Mouse (Mus musculus): ENCODE measurements around the gene Kcnip4. TPM values are rescaled to one million over a fixed set of nuclear protein-coding genes. Genes with fewer than 3 reads are reported as not detected.

Gene Kcnip4
- polyA plus RNA-seq, 1 experiment from 2014 or later, result 21.3 TPM

DNA sequence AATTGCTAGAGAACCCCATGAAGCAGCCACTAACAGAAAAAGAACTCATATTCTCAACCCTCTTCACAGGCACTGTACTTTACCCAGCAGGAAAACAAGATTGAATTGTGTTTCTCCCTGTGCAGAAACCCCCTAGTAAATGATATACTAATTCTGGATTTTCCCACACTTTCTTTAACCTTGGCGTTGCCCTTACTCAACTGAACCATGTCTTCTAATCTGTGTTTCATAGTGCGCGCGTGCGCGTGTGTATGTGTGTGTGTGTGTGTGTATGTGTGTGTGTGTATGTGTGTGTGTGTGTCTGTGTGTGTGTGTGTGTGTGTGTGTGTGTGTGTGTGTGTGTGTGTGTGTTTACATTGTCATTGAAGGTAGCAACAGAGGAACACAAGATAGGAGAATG is 283.0 kb downstream of the Kcnip4 start:
- no peak for ATAC-seq (ENCODE audit: low FRiP score)
- no peaks in the 10 kb centered on the region for H3K27me3 ChIP-seq (ENCODE audit: control insufficient read depth, insufficient read depth, low read length)
- H3K36me3 ChIP-seq (replicated peaks; ENCODE audit: control insufficient read depth, insufficient read depth), result no peaks in the 10 kb centered on the region
- DNase-seq (ENCODE audit: low spot score), result no peak
- no peaks in the 10 kb centered on the region for H3K4me1 ChIP-seq (replicated peaks; ENCODE audit: control insufficient read depth, insufficient read depth, low read length)
- whole genome bisulfite sequencing, result 96% methylated on average over 6 of the region's 6 CpGs
- H3K4me3 ChIP-seq (replicated peaks; ENCODE audit: low read length), result no peak overlapping the region
- H3K9ac ChIP-seq, result no peak overlapping the region
- no peak overlapping the region for H3K4me2 ChIP-seq (replicated peaks)
- no peaks in the 10 kb centered on the region for H3K9me3 ChIP-seq (ENCODE audit: control insufficient read depth, low read length)
- H3K27ac ChIP-seq, result no peak overlapping the region

DNA sequence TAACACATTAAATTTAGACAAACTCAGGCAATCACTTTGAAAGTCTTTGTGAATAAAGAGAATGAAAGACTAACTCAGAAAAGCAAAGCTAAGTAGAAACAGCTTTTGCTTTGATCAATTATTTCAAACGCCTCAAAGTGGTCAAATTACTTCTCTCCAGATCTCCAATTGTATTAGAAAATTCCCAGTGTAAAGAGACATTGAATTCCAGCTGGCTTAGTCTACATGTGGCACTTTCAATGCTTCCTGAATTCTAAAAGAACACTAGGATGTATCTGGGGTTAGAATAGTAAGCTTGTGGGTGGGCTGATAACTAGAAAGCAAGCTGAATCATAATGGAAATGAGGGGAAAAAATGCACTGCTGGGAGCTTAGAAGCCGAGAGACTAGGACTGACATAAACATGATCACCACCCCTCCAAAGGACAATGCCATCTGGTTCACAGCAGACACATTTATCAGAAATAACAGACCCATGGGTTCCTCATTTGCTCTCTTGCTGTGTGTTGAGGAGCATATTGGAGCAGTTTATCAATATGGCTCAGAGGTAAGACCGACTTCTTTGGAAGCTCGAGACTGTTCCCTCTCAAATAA is 323.4 kb downstream of the Kcnip4 start:
- no peaks in the 10 kb centered on the region for H3K36me3 ChIP-seq (replicated peaks; ENCODE audit: control insufficient read depth, insufficient read depth)
- H3K27ac ChIP-seq, result no peak overlapping the region
- H3K9me3 ChIP-seq (ENCODE audit: control insufficient read depth, low read length), result no peaks in the 10 kb centered on the region
- no peaks in the 10 kb centered on the region for H3K4me1 ChIP-seq (replicated peaks; ENCODE audit: control insufficient read depth, insufficient read depth, low read length)
- H3K9ac ChIP-seq, result no peak overlapping the region
- no peaks in the 10 kb centered on the region for H3K27me3 ChIP-seq (ENCODE audit: control insufficient read depth, insufficient read depth, low read length)
- H3K4me3 ChIP-seq (replicated peaks; ENCODE audit: low read length), result no peak overlapping the region
- 42% methylated on average over 4 of the region's 4 CpGs for WGBS
- ATAC-seq (ENCODE audit: low FRiP score), result no peak
- H3K4me2 ChIP-seq (replicated peaks), result no peak overlapping the region
- no peak for DNase-seq (ENCODE audit: low spot score)

DNA sequence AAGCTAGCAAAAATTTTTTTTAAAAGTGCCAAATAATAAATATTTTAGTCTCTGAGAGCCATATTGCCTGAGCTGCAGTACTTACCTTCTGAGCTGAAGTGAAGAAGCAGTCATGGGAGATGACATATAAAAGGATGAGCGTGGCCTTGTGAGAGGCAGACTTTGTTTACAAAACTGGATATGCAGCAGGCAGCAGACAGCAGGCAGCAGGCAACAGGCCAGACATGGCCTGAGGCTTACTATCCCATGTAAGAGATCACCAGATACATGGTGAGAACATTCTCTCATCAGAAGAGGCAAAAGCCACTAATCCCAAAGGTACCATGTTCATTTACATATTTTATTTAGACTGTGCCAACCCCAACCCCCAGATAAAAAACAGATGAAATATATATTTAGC is 336.5 kb downstream of the Kcnip4 start:
- DNase-seq (ENCODE audit: low spot score) (no peak), ATAC-seq (ENCODE audit: low FRiP score) (0 out of 2 replicates have a peak, but pooled peaks have one; percentile 51)
- Histone ChIP-seq H3K4me1 (replicated peaks; ENCODE audit: control insufficient read depth, insufficient read depth, low read length) (no peaks in the 10 kb centered on the region), H3K9me3 (ENCODE audit: control insufficient read depth, low read length) (no peaks in the 10 kb centered on the region), H3K4me3 (replicated peaks; ENCODE audit: low read length) (no peak overlapping the region), H3K36me3 (replicated peaks; ENCODE audit: control insufficient read depth, insufficient read depth) (no peaks in the 10 kb centered on the region), H3K27ac (no peak overlapping the region), H3K27me3 (ENCODE audit: control insufficient read depth, insufficient read depth, low read length) (no peaks in the 10 kb centered on the region), H3K9ac (no peak overlapping the region), H3K4me2 (replicated peaks) (no peak overlapping the region)
- 84% methylated on average over 1 of the region's 1 CpGs for WGBS

- Histone ChIP-seq H3K9me3 (ENCODE audit: control insufficient read depth, low read length) (no peaks in the 10 kb centered on the region), H3K36me3 (replicated peaks; ENCODE audit: control insufficient read depth, insufficient read depth) (no peaks in the 10 kb centered on the region), H3K4me2 (replicated peaks) (no peak overlapping the region), H3K27me3 (ENCODE audit: control insufficient read depth, insufficient read depth, low read length) (no peaks in the 10 kb centered on the region), H3K4me1 (replicated peaks; ENCODE audit: control insufficient read depth, insufficient read depth, low read length) (no peaks in the 10 kb centered on the region), H3K27ac (no peak overlapping the region), H3K9ac (no peak overlapping the region), H3K4me3 (replicated peaks; ENCODE audit: low read length) (no peak overlapping the region)
- DNase-seq (ENCODE audit: low spot score), result no peak
- WGBS, result 64% methylated on average over 2 of the region's 2 CpGs
- peak; percentile 66; the same call in 1 of the 2 replicates for ATAC-seq (ENCODE audit: low FRiP score)
These were observed 374.4 kb downstream of the Kcnip4 start for GRCm38 (mm10) chr5:49150116-49150811.

DNA sequence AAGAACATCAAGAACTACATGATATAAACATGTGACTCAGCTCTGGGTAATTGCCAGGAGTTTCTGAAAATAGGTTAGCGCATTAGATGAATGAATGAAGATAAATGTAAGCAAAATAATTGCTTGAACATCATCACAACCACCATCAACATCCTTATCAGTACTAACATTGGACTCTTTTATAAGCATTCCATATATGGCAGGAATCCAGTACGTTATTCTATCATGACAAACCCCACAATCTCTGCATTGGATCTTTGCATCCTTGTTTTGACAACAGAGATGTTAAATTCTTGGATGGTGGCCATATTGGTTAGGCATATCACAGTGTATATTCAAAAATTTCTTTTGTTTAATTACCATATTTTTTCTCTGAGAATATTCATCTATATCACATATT is 375.0 kb downstream of the Kcnip4 start:
- H3K9ac ChIP-seq, result no peak overlapping the region
- H3K9me3 ChIP-seq (ENCODE audit: control insufficient read depth, low read length), result no peaks in the 10 kb centered on the region
- H3K4me3 ChIP-seq (replicated peaks; ENCODE audit: low read length), result no peak overlapping the region
- H3K27me3 ChIP-seq (ENCODE audit: control insufficient read depth, insufficient read depth, low read length), result no peaks in the 10 kb centered on the region
- no peaks in the 10 kb centered on the region for H3K36me3 ChIP-seq (replicated peaks; ENCODE audit: control insufficient read depth, insufficient read depth)
- ATAC-seq (ENCODE audit: low FRiP score), result no peak
- H3K4me2 ChIP-seq (replicated peaks), result no peak overlapping the region
- WGBS, result 90% methylated on average over 2 of the region's 2 CpGs
- DNase-seq (ENCODE audit: low spot score), result no peak
- no peaks in the 10 kb centered on the region for H3K4me1 ChIP-seq (replicated peaks; ENCODE audit: control insufficient read depth, insufficient read depth, low read length)
- H3K27ac ChIP-seq, result no peak overlapping the region

DNA sequence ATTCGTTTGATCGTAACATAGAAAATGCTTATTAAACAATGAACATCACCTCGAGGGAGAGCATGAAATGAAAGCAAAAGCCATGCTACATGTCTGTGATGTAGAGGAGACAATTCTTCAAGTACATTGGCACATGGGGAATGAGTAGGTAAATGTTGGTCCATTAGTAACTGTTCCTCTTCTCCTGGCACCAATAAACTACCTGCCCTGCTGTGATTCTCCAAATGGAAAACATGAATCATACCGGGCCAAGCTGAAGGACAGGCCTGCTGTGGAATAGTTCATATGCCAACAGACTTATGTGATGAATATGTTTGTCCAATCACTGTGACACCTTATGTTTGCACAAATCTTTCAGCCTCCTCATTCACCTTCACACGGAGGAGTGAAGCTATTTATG is 429.3 kb downstream of the Kcnip4 start:
- H3K4me2 ChIP-seq (replicated peaks), result no peak overlapping the region
- H3K36me3 ChIP-seq (replicated peaks; ENCODE audit: control insufficient read depth, insufficient read depth), result no peaks in the 10 kb centered on the region
- no peak for ATAC-seq (ENCODE audit: low FRiP score)
- no peak overlapping the region for H3K9ac ChIP-seq
- no peak overlapping the region for H3K27ac ChIP-seq
- no peaks in the 10 kb centered on the region for H3K4me1 ChIP-seq (replicated peaks; ENCODE audit: control insufficient read depth, insufficient read depth, low read length)
- DNase-seq (ENCODE audit: low spot score), result no peak
- H3K9me3 ChIP-seq (ENCODE audit: control insufficient read depth, low read length), result no peaks in the 10 kb centered on the region
- no peak overlapping the region for H3K4me3 ChIP-seq (replicated peaks; ENCODE audit: low read length)
- H3K27me3 ChIP-seq (ENCODE audit: control insufficient read depth, insufficient read depth, low read length), result no peaks in the 10 kb centered on the region
- WGBS, result 67% methylated on average over 5 of the region's 5 CpGs

DNA sequence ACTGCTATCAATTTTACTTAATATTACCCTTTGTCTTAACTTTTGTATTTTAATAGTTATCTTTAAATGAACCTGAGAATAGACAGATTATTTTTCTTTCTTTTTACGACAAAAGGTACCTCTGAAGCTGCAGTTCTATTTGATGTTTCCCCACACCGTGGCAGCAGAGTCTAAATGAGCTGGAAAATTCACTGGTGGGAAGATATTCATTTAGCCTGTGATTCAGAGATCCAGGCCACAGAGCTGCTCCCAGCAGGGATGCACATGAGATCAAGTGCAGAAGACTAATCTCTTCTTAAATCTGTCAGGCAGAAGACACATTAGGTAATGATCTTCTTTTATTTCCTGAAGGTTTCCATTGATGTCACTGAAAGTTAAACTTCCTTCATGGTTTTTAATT is 429.8 kb downstream of the Kcnip4 start:
- 55% methylated on average over 2 of the region's 2 CpGs for WGBS
- Histone ChIP-seq H3K4me2 (replicated peaks) (no peak overlapping the region), H3K9me3 (ENCODE audit: control insufficient read depth, low read length) (no peaks in the 10 kb centered on the region), H3K4me3 (replicated peaks; ENCODE audit: low read length) (no peak overlapping the region), H3K27ac (no peak overlapping the region), H3K4me1 (replicated peaks; ENCODE audit: control insufficient read depth, insufficient read depth, low read length) (no peaks in the 10 kb centered on the region), H3K36me3 (replicated peaks; ENCODE audit: control insufficient read depth, insufficient read depth) (no peaks in the 10 kb centered on the region), H3K27me3 (ENCODE audit: control insufficient read depth, insufficient read depth, low read length) (no peaks in the 10 kb centered on the region), H3K9ac (no peak overlapping the region)
- ATAC-seq (ENCODE audit: low FRiP score) (no peak; the same call in 1 of the 2 replicates), DNase-seq (ENCODE audit: low spot score) (peak; percentile 58)

- no peaks in the 10 kb centered on the region for H3K27me3 ChIP-seq (ENCODE audit: control insufficient read depth, insufficient read depth, low read length)
These were observed 430.4 kb downstream of the Kcnip4 start for GRCm38 (mm10) chr5:49094306-49094705.

DNA sequence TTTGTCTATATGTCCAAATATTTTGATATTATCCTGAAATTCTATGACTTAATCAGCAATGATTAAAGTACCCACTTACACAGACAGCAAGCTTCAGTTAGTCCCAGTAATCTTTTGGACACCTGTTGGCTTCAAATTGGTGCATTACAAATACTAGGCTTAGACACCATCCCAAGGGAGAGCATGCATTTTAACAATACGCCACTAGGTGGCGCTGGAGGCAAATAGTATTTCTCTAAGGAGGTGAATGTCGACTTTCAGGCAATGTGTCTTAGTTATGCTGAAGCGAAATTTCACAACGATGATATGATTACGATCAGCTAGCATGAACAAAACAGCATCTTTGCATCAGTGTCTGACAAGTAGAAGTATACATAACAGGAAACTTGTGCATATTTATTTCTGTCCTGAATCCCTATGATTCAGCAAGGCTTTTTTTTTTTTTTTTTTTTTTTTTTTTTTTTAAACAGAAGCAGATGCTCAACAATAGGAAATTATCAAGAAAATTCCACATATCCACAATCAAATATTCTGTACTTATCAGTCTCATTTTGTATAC is 434.5 kb downstream of the Kcnip4 start:
- Histone ChIP-seq H3K36me3 (replicated peaks; ENCODE audit: control insufficient read depth, insufficient read depth) (no peaks in the 10 kb centered on the region), H3K4me1 (replicated peaks; ENCODE audit: control insufficient read depth, insufficient read depth, low read length) (no peaks in the 10 kb centered on the region), H3K27ac (no peak overlapping the region), H3K4me3 (replicated peaks; ENCODE audit: low read length) (no peak overlapping the region), H3K27me3 (ENCODE audit: control insufficient read depth, insufficient read depth, low read length) (no peaks in the 10 kb centered on the region), H3K9ac (no peak overlapping the region), H3K9me3 (ENCODE audit: control insufficient read depth, low read length) (no peaks in the 10 kb centered on the region), H3K4me2 (replicated peaks) (peak overlapping the region; percentile 40)
- ATAC-seq (ENCODE audit: low FRiP score) (peak; percentile 83), DNase-seq (ENCODE audit: low spot score) (peak; percentile 98)
- WGBS, result 8% methylated on average over 6 of the region's 6 CpGs

More at GRCm38 (mm10) chr5:49094306-49094705, 430.4 kb downstream of the Kcnip4 start:
- DNase-seq (ENCODE audit: low spot score) (no peak), ATAC-seq (ENCODE audit: low FRiP score) (no peak)
- no peak overlapping the region for H3K27ac ChIP-seq
- WGBS, result 40% methylated on average over 3 of the region's 3 CpGs
- no peak overlapping the region for H3K4me3 ChIP-seq (replicated peaks; ENCODE audit: low read length)
- H3K9me3 ChIP-seq (ENCODE audit: control insufficient read depth, low read length), result no peaks in the 10 kb centered on the region
- no peak overlapping the region for H3K9ac ChIP-seq
- H3K4me2 ChIP-seq (replicated peaks), result no peak overlapping the region
- H3K4me1 ChIP-seq (replicated peaks; ENCODE audit: control insufficient read depth, insufficient read depth, low read length), result no peaks in the 10 kb centered on the region
- no peaks in the 10 kb centered on the region for H3K36me3 ChIP-seq (replicated peaks; ENCODE audit: control insufficient read depth, insufficient read depth)

Data from hindbrain, embryonic 14.5 days (tissue).